ENCODE assay signal across 10 mouse cellular contexts in the genomic region with DNA sequence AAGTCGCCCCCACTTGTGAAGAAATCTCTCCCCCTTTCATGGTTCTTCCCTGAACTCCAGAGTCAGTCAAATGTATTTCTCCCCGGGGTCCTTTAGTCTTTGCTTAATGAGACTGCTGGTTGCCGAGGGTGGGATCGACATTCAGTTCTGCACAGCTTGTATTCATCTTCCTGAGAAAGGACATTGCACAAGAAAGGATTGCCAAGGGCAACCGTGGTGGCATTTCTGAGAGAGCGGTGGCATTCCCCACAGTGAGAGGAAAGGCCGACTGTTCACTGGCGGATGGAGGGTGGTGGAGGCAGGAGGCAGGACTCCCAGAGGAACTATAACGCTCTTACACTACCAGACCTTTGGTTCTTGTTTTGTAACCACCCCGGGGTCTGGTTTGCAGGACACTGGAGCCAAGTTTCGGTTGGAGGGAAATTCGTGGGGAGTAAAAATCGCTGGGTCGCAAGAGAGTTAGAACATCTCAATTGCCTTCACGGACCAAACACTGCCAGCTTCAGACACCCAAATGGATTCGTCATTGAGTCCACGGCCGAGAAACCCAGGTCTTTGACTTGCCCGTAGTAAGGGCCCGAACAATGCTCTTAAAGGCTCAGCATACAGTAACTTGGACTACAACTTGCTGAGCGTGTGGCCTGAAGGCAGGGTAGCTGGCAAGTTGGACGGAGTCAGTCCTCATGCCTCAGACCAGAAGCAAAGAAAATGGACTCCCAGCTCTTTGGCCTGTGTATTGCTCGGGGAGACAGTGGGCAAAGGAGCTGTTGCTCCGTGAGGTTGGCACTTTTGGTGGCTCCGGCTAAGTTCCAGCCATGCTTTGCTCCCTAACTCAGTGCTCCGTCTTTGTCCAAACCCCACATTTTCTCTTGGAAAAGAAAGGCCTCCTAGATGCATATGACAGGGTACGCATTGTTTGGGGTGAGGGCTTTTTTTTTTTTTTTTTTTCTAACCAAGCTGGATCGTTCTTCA.
DNase-seq lines count a peak whose midpoint lies in the region; ATAC-seq and TF ChIP-seq lines count a peak whose summit lies in the region.
"Had no signal": no experiment of that assay in that cellular context is flagged by ENCODE, and none has a peak within 500 bp of the region (broad histone marks: within the 10 kb centered on the region; RNA-seq: fewer than 3 reads in every experiment).

No protein-coding gene starts in this region.

- H3K4me2 ChIP-seq in forebrain, embryonic 13.5 days: peak overlapping the region; percentile 40
- peak overlapping the region; percentile 32; the same call in 1 of the 2 replicates for H3K4me2 ChIP-seq in neural tube, embryonic 12.5 days (replicated peaks)
- H3K4me2 ChIP-seq: embryonic facial prominence, embryonic 13.5 days; liver, embryonic 15.5 days had no signal

- no peak overlapping the region for H3K9ac ChIP-seq in forebrain, embryonic 13.5 days
- H3K9ac ChIP-seq in neural tube, embryonic 12.5 days: no peak overlapping the region
- H3K9ac ChIP-seq: embryonic facial prominence, embryonic 13.5 days; liver, embryonic 15.5 days had no signal

- no peak overlapping the region for H3K4me3 ChIP-seq in forebrain, embryonic 13.5 days
- no peak overlapping the region for H3K4me3 ChIP-seq in neural tube, embryonic 12.5 days
- no peak overlapping the region for H3K4me3 ChIP-seq in lung, adult 2 months (replicated peaks; ENCODE audit: extremely low read depth, low read depth, low read length)
- H3K4me3 ChIP-seq: embryonic facial prominence, embryonic 13.5 days; liver, embryonic 15.5 days had no signal

- H3K36me3 ChIP-seq in forebrain, embryonic 13.5 days (ENCODE audit: poor library complexity, severe bottlenecking): no peaks in the 10 kb centered on the region
- H3K36me3 ChIP-seq in neural tube, embryonic 12.5 days: no peaks in the 10 kb centered on the region
- H3K36me3 ChIP-seq: embryonic facial prominence, embryonic 13.5 days; liver, embryonic 15.5 days had no signal

- TF ChIP-seq CTCF in lung, adult 2 months (IDR thresholded peaks at IDR 0.05; ENCODE audit: insufficient read depth, low read length): no peak

- no peaks in the 10 kb centered on the region for H3K9me3 ChIP-seq in forebrain, embryonic 13.5 days (replicated peaks)
- no peaks in the 10 kb centered on the region for H3K9me3 ChIP-seq in neural tube, embryonic 12.5 days
- H3K9me3 ChIP-seq: embryonic facial prominence, embryonic 13.5 days; liver, embryonic 15.5 days had no signal

- peak; percentile 48 for DNase-seq in cerebellum, adult 11-12 months
- no peak for DNase-seq in cerebellum, postnatal 14 days
- peak; percentile 26 to 47 for DNase-seq in layer of hippocampus, postnatal 36 days
- no peak for DNase-seq in kidney, adult 9 months
- no peak for DNase-seq in lung, adult 2 months
- DNase-seq in heart, postnatal 36 days: no peak

- intact Hi-C loops in heart, postnatal 36 days (cut with DNase I): no loop called here

- peaks cover 48% of the 10 kb centered on the region for H3K4me1 ChIP-seq in forebrain, embryonic 13.5 days
- H3K4me1 ChIP-seq in neural tube, embryonic 12.5 days: peaks cover 14% of the 10 kb centered on the region
- no peaks in the 10 kb centered on the region for H3K4me1 ChIP-seq in lung, adult 2 months (ENCODE audit: control insufficient read depth, insufficient read depth, low read length)
- H3K4me1 ChIP-seq: embryonic facial prominence, embryonic 13.5 days; liver, embryonic 15.5 days had no signal

- H3K27ac ChIP-seq in forebrain, embryonic 13.5 days: peak overlapping the region; percentile 93
- H3K27ac ChIP-seq in neural tube, embryonic 12.5 days: peak overlapping the region; percentile 7; the same call in 1 of the 2 replicates
- H3K27ac ChIP-seq: embryonic facial prominence, embryonic 13.5 days; liver, embryonic 15.5 days had no signal

- peak; percentile 80 for ATAC-seq in forebrain, embryonic 13.5 days
- peak; percentile 90 for ATAC-seq in neural tube, embryonic 12.5 days (ENCODE audit: low FRiP score, low read depth)

- no peak for TF ChIP-seq POLR2A in lung, adult 2 months (IDR thresholded peaks at IDR 0.05; ENCODE audit: borderline replicate concordance, extremely low read depth, low read depth, low read length)

- no peaks in the 10 kb centered on the region for H3K27me3 ChIP-seq in forebrain, embryonic 13.5 days
- H3K27me3 ChIP-seq in neural tube, embryonic 12.5 days (replicated peaks): no peaks in the 10 kb centered on the region
- H3K27me3 ChIP-seq: embryonic facial prominence, embryonic 13.5 days; liver, embryonic 15.5 days had no signal

- WGBS in forebrain, embryonic 13.5 days: 37% methylated on average over 28 of the region's 28 CpGs
- WGBS in neural tube, embryonic 12.5 days: 45% methylated on average over 28 of the region's 28 CpGs
- 88% methylated on average over 28 of the region's 28 CpGs for WGBS in lung, adult 2 months

Comparison
In these comparisons a context has a peak if more than half of its experiments do, and no peak if none do; other contexts are left out.
1. DNase-seq: peak in cerebellum, adult 11-12 months (single experiment) and layer of hippocampus, postnatal 36 days (2 of 2); none in cerebellum, postnatal 14 days (0 of 2), kidney, adult 9 months (single experiment), lung, adult 2 months (single experiment) and heart, postnatal 36 days (0 of 2).